Mouse (Mus musculus): ENCODE measurements around the gene Med25. TPM values are rescaled to one million over a fixed set of nuclear protein-coding genes. Genes with fewer than 3 reads are reported as not detected.

The Med25 gene
- polyA plus RNA-seq (2015; fragmentation: Nextera tagmentation; extraction: Ambion mirVana), result 136 and 149 TPM in 2 replicates

- no peaks in the 10 kb centered on the region for H3K9me3 ChIP-seq (ENCODE audit: low read length)
- peak within 1 kb of the TSS; percentile 91 for H3K4me3 ChIP-seq (ENCODE audit: low read length)
- H3K27ac ChIP-seq (ENCODE audit: low read length), result peak within 1 kb of the TSS; percentile 99
- H3K4me2 ChIP-seq (replicated peaks; ENCODE audit: low read depth, low read length), result peak within 1 kb of the TSS; percentile 77
- peaks cover 9% of the 10 kb centered on the region; the same call in 1 of the 2 replicates for H3K36me3 ChIP-seq (ENCODE audit: insufficient read depth, low read length)
- H3K4me1 ChIP-seq (ENCODE audit: insufficient read depth, low read length), result peaks cover 49% of the 10 kb centered on the region
- peak within 1 kb of the TSS; percentile 94 for H3K9ac ChIP-seq (replicated peaks; ENCODE audit: low read length)
- H3K27me3 ChIP-seq (ENCODE audit: insufficient read depth, low read length), result no peaks in the 10 kb centered on the region
- WGBS, result under 1% methylated on average over 56 of the region's 56 CpGs
- ATAC-seq (ENCODE audit: low FRiP score, low TSS enrichment), result peak; percentile 79
Observed at GRCm38 (mm10) chr7:44892276-44892921, at the start of gene Med25. Gene Med25 (minus strand): TSS chr7:44892712.

- Histone ChIP-seq H3K27ac (ENCODE audit: low read length) (no peak overlapping the region), H3K36me3 (ENCODE audit: insufficient read depth, low read length) (no peaks in the 10 kb centered on the region), H3K9ac (replicated peaks; ENCODE audit: low read length) (no peak overlapping the region), H3K9me3 (ENCODE audit: low read length) (peaks cover 5% of the 10 kb centered on the region), H3K4me3 (ENCODE audit: low read length) (no peak overlapping the region), H3K27me3 (ENCODE audit: insufficient read depth, low read length) (no peaks in the 10 kb centered on the region), H3K4me1 (ENCODE audit: insufficient read depth, low read length) (no peaks in the 10 kb centered on the region), H3K4me2 (replicated peaks; ENCODE audit: low read depth, low read length) (no peak overlapping the region)
- WGBS, result 91% methylated on average over 4 of the region's 4 CpGs
- ATAC-seq (ENCODE audit: low FRiP score, low TSS enrichment), result no peak
Observed at GRCm38 (mm10) chr7:44938680-44939079, 46.2 kb upstream of the Med25 start.

- WGBS, result under 1% methylated on average over 83 of the region's 84 CpGs
- H3K4me3 ChIP-seq (ENCODE audit: low read length), result peak within 1 kb of the TSS; percentile 98
- H3K4me2 ChIP-seq (replicated peaks; ENCODE audit: low read depth, low read length), result peak within 1 kb of the TSS; percentile 80
- H3K9ac ChIP-seq (replicated peaks; ENCODE audit: low read length), result peak within 1 kb of the TSS; percentile 95
- H3K36me3 ChIP-seq (ENCODE audit: insufficient read depth, low read length), result peaks cover 8% of the 10 kb centered on the region
- H3K9me3 ChIP-seq (ENCODE audit: low read length), result no peaks in the 10 kb centered on the region
- peak; percentile 99 for ATAC-seq (ENCODE audit: low FRiP score, low TSS enrichment)
- H3K27ac ChIP-seq (ENCODE audit: low read length), result peak within 1 kb of the TSS; percentile 97
- H3K4me1 ChIP-seq (ENCODE audit: insufficient read depth, low read length), result peaks cover 15% of the 10 kb centered on the region
- H3K27me3 ChIP-seq (ENCODE audit: insufficient read depth, low read length), result no peaks in the 10 kb centered on the region
Observed at GRCm38 (mm10) chr7:44929204-44930151, 37.0 kb upstream of the Med25 start, which contains the start of gene Ap2a1. Gene Ap2a1 (minus strand): TSS chr7:44929496.

GRCm38 (mm10) chr7:44928570-44928969 lies 36.1 kb upstream of the Med25 start:
- Histone ChIP-seq H3K4me3 (ENCODE audit: low read length) (peak overlapping the region; percentile 98), H3K9me3 (ENCODE audit: low read length) (no peaks in the 10 kb centered on the region), H3K4me1 (ENCODE audit: insufficient read depth, low read length) (peaks cover 15% of the 10 kb centered on the region), H3K9ac (replicated peaks; ENCODE audit: low read length) (peak overlapping the region; percentile 95), H3K4me2 (replicated peaks; ENCODE audit: low read depth, low read length) (peak overlapping the region; percentile 68), H3K27ac (ENCODE audit: low read length) (no peak overlapping the region; the same call in 1 of the 2 replicates), H3K36me3 (ENCODE audit: insufficient read depth, low read length) (peaks cover 16% of the 10 kb centered on the region), H3K27me3 (ENCODE audit: insufficient read depth, low read length) (no peaks in the 10 kb centered on the region)
- WGBS, result 0% methylated on average over 1 of the region's 1 CpGs
- no peak for ATAC-seq (ENCODE audit: low FRiP score, low TSS enrichment)

- peaks cover 15% of the 10 kb centered on the region for H3K4me1 ChIP-seq (ENCODE audit: insufficient read depth, low read length)
Observed at GRCm38 (mm10) chr7:44925468-44925867, 33.0 kb upstream of the Med25 start.

GRCm38 (mm10) chr7:44922530-44922929 lies 30.0 kb upstream of the Med25 start:
- no peak overlapping the region for H3K9ac ChIP-seq (replicated peaks; ENCODE audit: low read length)
- no peak overlapping the region for H3K27ac ChIP-seq (ENCODE audit: low read length)
- no peaks in the 10 kb centered on the region for H3K27me3 ChIP-seq (ENCODE audit: insufficient read depth, low read length)
- H3K4me3 ChIP-seq (ENCODE audit: low read length), result no peak overlapping the region
- no peak overlapping the region for H3K4me2 ChIP-seq (replicated peaks; ENCODE audit: low read depth, low read length)
- peaks cover 34% of the 10 kb centered on the region for H3K36me3 ChIP-seq (ENCODE audit: insufficient read depth, low read length)
- H3K4me1 ChIP-seq (ENCODE audit: insufficient read depth, low read length), result no peaks in the 10 kb centered on the region
- no peaks in the 10 kb centered on the region for H3K9me3 ChIP-seq (ENCODE audit: low read length)
- no peak for ATAC-seq (ENCODE audit: low FRiP score, low TSS enrichment)

More at GRCm38 (mm10) chr7:44925468-44925867, 33.0 kb upstream of the Med25 start:
- H3K4me3 ChIP-seq (ENCODE audit: low read length), result no peak overlapping the region
- H3K36me3 ChIP-seq (ENCODE audit: insufficient read depth, low read length), result peaks cover 31% of the 10 kb centered on the region
- no peak overlapping the region for H3K9ac ChIP-seq (replicated peaks; ENCODE audit: low read length)
- no peak overlapping the region for H3K4me2 ChIP-seq (replicated peaks; ENCODE audit: low read depth, low read length)
- no peak overlapping the region for H3K27ac ChIP-seq (ENCODE audit: low read length)
- no peak for ATAC-seq (ENCODE audit: low FRiP score, low TSS enrichment)
- no peaks in the 10 kb centered on the region for H3K9me3 ChIP-seq (ENCODE audit: low read length)
- WGBS, result 82% methylated on average over 3 of the region's 3 CpGs
- no peaks in the 10 kb centered on the region for H3K27me3 ChIP-seq (ENCODE audit: insufficient read depth, low read length)

GRCm38 (mm10) chr7:44919127-44919526 lies 26.6 kb upstream of the Med25 start:
- Histone ChIP-seq H3K4me3 (ENCODE audit: low read length) (no peak overlapping the region), H3K9me3 (ENCODE audit: low read length) (no peaks in the 10 kb centered on the region), H3K27me3 (ENCODE audit: insufficient read depth, low read length) (no peaks in the 10 kb centered on the region), H3K36me3 (ENCODE audit: insufficient read depth, low read length) (peaks cover 36% of the 10 kb centered on the region), H3K27ac (ENCODE audit: low read length) (no peak overlapping the region), H3K4me2 (replicated peaks; ENCODE audit: low read depth, low read length) (no peak overlapping the region), H3K4me1 (ENCODE audit: insufficient read depth, low read length) (no peaks in the 10 kb centered on the region), H3K9ac (replicated peaks; ENCODE audit: low read length) (no peak overlapping the region)
- ATAC-seq (ENCODE audit: low FRiP score, low TSS enrichment), result no peak
- 91% methylated on average over 5 of the region's 5 CpGs for WGBS

- H3K27ac ChIP-seq (ENCODE audit: low read length), result no peak overlapping the region
- 82% methylated on average over 3 of the region's 3 CpGs for whole genome bisulfite sequencing
- ATAC-seq (ENCODE audit: low FRiP score, low TSS enrichment), result no peak
- no peak overlapping the region for H3K4me2 ChIP-seq (replicated peaks; ENCODE audit: low read depth, low read length)
- no peak overlapping the region for H3K9ac ChIP-seq (replicated peaks; ENCODE audit: low read length)
- peaks cover 37% of the 10 kb centered on the region for H3K36me3 ChIP-seq (ENCODE audit: insufficient read depth, low read length)
- no peaks in the 10 kb centered on the region for H3K4me1 ChIP-seq (ENCODE audit: insufficient read depth, low read length)
- H3K27me3 ChIP-seq (ENCODE audit: insufficient read depth, low read length), result no peaks in the 10 kb centered on the region
- H3K9me3 ChIP-seq (ENCODE audit: low read length), result no peaks in the 10 kb centered on the region
- H3K4me3 ChIP-seq (ENCODE audit: low read length), result no peak overlapping the region
Observed at GRCm38 (mm10) chr7:44918219-44918618, 25.7 kb upstream of the Med25 start.

- WGBS, result 88% methylated on average over 4 of the region's 4 CpGs
- no peak overlapping the region for H3K9ac ChIP-seq (replicated peaks; ENCODE audit: low read length)
- peaks cover 36% of the 10 kb centered on the region for H3K36me3 ChIP-seq (ENCODE audit: insufficient read depth, low read length)
- peak; percentile 34; the same call in 1 of the 2 replicates for ATAC-seq (ENCODE audit: low FRiP score, low TSS enrichment)
- H3K27me3 ChIP-seq (ENCODE audit: insufficient read depth, low read length), result no peaks in the 10 kb centered on the region
- no peak overlapping the region for H3K4me2 ChIP-seq (replicated peaks; ENCODE audit: low read depth, low read length)
- no peaks in the 10 kb centered on the region for H3K4me1 ChIP-seq (ENCODE audit: insufficient read depth, low read length)
- H3K9me3 ChIP-seq (ENCODE audit: low read length), result no peaks in the 10 kb centered on the region
- H3K4me3 ChIP-seq (ENCODE audit: low read length), result no peak overlapping the region
- no peak overlapping the region for H3K27ac ChIP-seq (ENCODE audit: low read length)
Observed at GRCm38 (mm10) chr7:44916881-44917280, 24.4 kb upstream of the Med25 start.
